Mouse (Mus musculus) T-cell, adult 2 months (primary cell): ENCODE data around the gene Trp53.
"Not testable (repeated sequence)": the region's sequence is repeated elsewhere in the genome, so short reads cannot be mapped to it uniquely, and the experiment has no call there.

ENCODE experiments used
- DNase-seq: peaks from one replicate; pipeline ENCODE4 v3.0.0; 2022; ENCODE audit warnings: low spot score

The Trp53 gene

GRCm38 (mm10) chr11:69580091-69580514, at the start of gene Trp53, which contains the start of gene Wrap53:
Gene Trp53, plus strand, starts transcription at chr11:69580359.
Gene Wrap53, minus strand, starts transcription at chr11:69580255.
- peak; percentile 91 for DNase-seq

GRCm38 (mm10) chr11:69530755-69531154, 49.4 kb upstream of the Trp53 start:
- DNase-seq = not testable (repeated sequence)

GRCm38 (mm10) chr11:69532480-69533150, 47.5 kb upstream of the Trp53 start:
- no peak for DNase-seq

- DNase-seq = no peak
These were observed 45.2 kb upstream of the Trp53 start for GRCm38 (mm10) chr11:69534990-69535389.

GRCm38 (mm10) chr11:69540700-69541099, 39.5 kb upstream of the Trp53 start:
- DNase-seq = no peak

DNA sequence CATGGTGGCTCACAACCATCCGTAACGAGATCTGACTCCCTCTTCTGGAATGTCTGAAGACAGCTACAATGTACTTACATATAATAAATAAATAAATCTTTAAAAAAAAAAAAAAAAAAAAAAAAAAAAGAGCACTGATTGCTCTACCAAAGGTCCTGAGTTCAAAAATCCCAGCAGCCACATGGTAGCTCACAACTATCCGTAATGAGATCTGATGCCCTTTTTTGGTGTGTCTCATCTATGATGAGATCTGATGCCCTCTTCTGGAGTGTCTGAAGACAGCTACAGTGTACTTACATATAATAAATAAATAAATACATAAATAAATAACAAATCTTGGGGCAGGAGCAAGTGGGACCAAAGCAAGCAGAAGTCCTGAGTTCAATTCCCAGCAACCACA, 38.4 kb upstream of the Trp53 start:
- not testable (repeated sequence) for DNase-seq

DNA sequence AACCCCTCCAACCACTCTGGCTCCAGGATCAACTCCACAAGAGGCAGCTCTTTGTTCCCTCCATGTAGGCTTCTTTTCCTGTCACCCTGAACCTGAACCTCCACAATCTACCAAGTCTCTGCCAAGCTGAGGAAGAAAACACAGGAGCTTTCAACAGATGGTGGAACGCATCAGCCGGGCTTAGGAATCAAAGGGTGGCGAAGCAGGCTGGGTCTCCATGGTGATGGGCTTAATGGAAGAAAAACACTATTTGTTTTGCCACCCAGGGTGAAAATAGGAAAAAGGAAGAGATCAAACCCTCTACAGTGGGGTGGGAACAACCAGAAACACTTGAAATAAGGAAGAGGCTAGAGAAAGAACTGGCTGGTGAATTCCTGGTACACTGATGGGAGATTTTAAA, 36.6 kb upstream of the Trp53 start:
- no peak for DNase-seq

DNA sequence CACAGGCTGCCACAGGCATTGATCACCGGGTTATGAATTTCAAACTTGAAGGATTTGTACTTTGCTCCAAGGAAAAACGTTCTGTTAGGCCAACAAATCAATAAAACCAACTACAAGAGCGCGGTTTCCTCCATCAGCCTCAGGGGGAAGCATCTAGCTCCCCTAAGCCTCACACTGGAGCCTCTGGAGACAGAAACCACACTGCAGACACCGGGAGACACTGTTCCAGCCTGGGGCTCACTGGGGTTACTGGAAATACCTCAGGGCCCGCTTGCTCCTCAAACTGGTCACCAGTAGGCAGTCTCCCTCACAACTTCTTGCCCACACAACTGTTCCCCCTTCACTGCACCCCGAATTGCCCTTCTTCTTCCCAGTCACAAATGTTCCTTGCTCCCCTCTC, 34.2 kb upstream of the Trp53 start:
- DNase-seq = no peak

- peak; percentile 65 for DNase-seq
These were observed 33.6 kb upstream of the Trp53 start for GRCm38 (mm10) chr11:69546423-69547053.

- peak; percentile 8 for DNase-seq
These were observed 33.1 kb upstream of the Trp53 start for GRCm38 (mm10) chr11:69547071-69547470.

- no peak for DNase-seq
These were observed 31.0 kb upstream of the Trp53 start, which contains the start of gene Dnah2 for GRCm38 (mm10) chr11:69549060-69549656. Gene Dnah2, minus strand, starts transcription at chr11:69549110.

DNA sequence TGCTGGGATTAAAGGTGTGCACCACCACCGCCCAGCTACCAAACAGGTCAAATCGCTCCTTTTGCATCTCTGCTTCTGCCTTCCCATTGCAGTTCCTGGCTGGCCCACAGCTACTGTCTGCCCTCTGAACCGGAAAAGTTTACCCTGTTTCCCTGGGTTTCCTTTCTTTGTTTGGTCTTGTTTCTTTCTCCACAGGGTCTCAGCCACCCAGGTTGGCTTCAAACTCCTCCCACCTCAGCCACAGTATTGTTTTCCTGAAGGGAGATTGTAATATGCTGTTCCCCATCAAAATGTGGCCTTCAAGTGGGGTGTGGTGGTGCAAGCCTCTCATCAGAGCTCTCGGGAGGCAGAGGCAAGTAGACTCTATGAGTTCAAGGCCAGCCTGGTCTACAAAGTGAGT, 28.8 kb upstream of the Trp53 start:
- DNase-seq = no peak

GRCm38 (mm10) chr11:69552622-69553340, 27.4 kb upstream of the Trp53 start:
- no peak for DNase-seq

- DNase-seq = no peak
These were observed 26.8 kb upstream of the Trp53 start for GRCm38 (mm10) chr11:69553341-69553721.

DNA sequence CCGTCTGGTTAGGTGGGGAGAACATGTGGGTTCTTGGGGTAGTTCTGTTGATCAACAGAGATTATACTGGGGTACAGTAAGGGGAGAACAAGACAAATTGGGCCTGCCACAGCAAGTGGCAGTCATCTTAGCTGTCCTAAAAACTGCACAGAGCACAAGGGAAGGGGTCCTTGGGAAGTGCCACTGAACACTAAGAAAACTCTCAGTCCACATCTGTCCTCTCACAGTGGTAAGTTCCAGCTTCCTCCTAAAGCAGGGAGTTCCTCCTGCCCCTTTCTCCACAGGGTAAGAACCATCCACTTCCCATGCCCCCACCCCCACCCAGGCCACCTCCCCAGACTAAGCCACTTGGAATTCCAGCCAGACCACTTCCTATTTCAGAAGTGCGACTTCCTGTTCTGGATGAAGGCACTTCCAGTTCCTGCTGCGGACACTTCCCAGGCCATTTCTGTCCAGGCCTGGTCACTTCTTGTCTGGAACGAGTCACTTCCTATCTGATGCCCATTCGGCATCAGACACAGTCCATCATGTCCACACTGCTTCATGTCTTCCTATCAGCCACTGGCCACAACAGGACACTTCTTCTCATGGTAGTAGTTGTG, 25.5 kb upstream of the Trp53 start:
- DNase-seq = no peak

- no peak for DNase-seq
These were observed 22.7 kb upstream of the Trp53 start for GRCm38 (mm10) chr11:69557381-69557958.

- no peak for DNase-seq
These were observed 21.4 kb upstream of the Trp53 start for GRCm38 (mm10) chr11:69558756-69559155.

GRCm38 (mm10) chr11:69559183-69559582, 21.0 kb upstream of the Trp53 start:
- DNase-seq = no peak

DNA sequence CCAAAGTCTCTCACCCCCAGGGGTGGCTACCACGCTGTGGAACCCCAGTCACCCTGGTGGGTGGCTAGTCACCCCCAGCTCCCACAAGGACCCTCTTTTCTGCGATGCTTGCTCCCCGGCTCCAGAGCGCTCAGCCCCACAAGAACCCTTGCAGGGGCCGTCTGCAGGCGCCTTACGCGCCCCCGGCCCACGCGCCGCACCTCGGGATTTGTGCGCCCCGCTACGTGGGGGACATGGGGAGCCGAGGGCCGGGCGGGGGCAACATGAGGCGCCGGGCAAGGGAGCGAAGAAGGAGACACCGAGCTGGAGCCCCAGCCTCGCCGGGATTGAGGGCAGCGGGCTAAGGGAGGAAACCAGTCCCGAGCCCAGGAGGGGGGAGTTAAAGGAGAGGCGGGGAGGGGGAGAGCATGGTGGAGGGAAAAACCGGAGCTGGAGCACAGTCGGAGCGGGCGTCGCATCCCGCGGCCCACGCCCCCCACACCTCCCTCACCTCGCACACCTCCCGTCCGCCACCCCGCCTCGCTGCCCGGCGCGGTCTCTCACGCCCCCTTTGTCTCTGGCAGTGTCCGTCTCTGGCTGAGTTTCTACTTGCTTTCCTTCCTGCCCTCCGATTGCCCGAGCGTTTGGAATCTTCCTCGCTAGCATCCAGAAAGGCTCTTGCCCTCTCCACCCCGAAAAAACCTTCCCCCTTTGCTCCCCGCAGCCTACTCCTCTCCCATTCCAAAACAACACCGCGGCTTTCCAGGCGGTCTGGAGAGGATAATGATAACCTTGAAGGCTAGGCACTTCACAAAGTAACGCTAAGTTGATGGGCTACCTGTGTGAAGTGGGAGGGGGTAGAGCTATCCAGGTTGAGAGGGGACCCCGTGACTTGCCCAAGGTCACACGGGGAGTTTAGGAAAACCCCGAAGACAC, 20.1 kb upstream of the Trp53 start, which contains the start of gene Efnb3:
Gene Efnb3, minus strand, starts transcription at position 355 of the 915 bp plus-strand sequence.
- no peak for DNase-seq
